8 mouse cellular contexts compared by ENCODE assay signal in the genomic region with DNA sequence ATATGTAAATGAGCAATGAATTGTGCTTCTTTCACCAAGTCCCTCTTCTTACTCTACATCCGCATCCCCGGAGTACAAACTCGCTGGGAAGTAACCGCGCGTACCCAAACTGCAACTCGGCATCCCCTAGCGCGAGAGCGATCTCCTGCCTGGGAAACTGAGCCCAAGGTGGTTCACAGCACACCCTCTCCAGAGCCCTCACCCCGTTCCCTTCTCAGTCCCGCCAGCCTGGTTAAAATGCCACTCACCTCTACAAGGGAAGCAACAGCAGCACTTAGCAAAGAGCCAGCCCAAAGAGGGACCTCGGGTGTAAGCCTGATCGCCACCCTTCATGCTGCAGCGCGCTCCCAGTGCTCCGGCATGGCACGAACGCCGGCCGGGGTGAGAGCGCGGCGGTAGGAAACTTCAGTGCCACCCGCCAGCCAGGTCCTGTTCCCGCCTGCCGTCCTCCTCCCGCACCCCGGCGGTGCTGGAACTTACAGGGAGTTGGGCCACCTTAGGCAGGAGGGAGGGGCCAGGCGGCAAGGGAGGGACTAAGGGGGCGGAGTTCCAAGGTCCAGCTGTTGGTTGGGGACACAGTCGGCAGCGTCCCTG.
DNase-seq lines count a peak whose midpoint lies in the region; ATAC-seq and TF ChIP-seq lines count a peak whose summit lies in the region.

No protein-coding gene starts in this region.

- DNase-seq in cerebellum, adult 2 months, result peak; percentile 18 to 29
- DNase-seq in embryo, embryonic 9.5 days (ENCODE audit: extremely low spot score), result peak; percentile 84
- DNase-seq in heart, adult 2 months, result peak; percentile 87 to 88
- peak; percentile 88 for DNase-seq in kidney, adult 11 months
- DNase-seq in lung, adult 2 months, result peak; percentile 75
- peak; percentile 48 for DNase-seq in testis, postnatal 14 days (ENCODE audit: low spot score)

- TF ChIP-seq EP300 in heart, adult 2 months (IDR thresholded peaks at IDR 0.05; ENCODE audit: insufficient read depth, low read depth, low read length), result no peak

- H3K9me3 ChIP-seq in neural tube, embryonic 13.5 days, result no peaks in the 10 kb centered on the region

- H3K27me3 ChIP-seq in cerebellum, adult 2 months (ENCODE audit: control insufficient read depth, insufficient read depth, low read length), result 0 out of 2 replicates have a peak, but pooled peaks cover 2% of the 10 kb centered on the region
- no peaks in the 10 kb centered on the region for H3K27me3 ChIP-seq in heart, adult 2 months (ENCODE audit: control insufficient read depth, insufficient read depth, low read length)
- H3K27me3 ChIP-seq in neural tube, embryonic 13.5 days, result peaks cover 10% of the 10 kb centered on the region; the same call in 1 of the 2 replicates

- peak overlapping the region; percentile 63 for H3K4me2 ChIP-seq in neural tube, embryonic 13.5 days

- no peaks in the 10 kb centered on the region for H3K36me3 ChIP-seq in heart, adult 2 months (ENCODE audit: control insufficient read depth, insufficient read depth, low read length)
- 0 out of 2 replicates have a peak, but pooled peaks cover 3% of the 10 kb centered on the region for H3K36me3 ChIP-seq in neural tube, embryonic 13.5 days

- 3% methylated on average over 34 of the region's 34 CpGs for WGBS in cerebellum, adult 2 months
- 1% methylated on average over 34 of the region's 34 CpGs for WGBS in heart, adult 2 months
- WGBS in lung, adult 2 months, result under 1% methylated on average over 34 of the region's 34 CpGs
- WGBS in neural tube, embryonic 13.5 days, result under 1% methylated on average over 34 of the region's 34 CpGs

- ATAC-seq in cerebellum, adult (ENCODE audit: insufficient number of reproducible peaks, low FRiP score, low TSS enrichment), result no peak; the same call in 1 of the 2 replicates
- ATAC-seq in neural tube, embryonic 13.5 days (ENCODE audit: low read depth), result peak; percentile 62

- no peak for TF ChIP-seq POLR2A in cerebellum, adult 2 months (IDR thresholded peaks at IDR 0.05; ENCODE audit: borderline replicate concordance, insufficient read depth, low read length)
- peak; percentile 70 for TF ChIP-seq POLR2A in heart, adult 2 months (IDR thresholded peaks at IDR 0.05; ENCODE audit: insufficient read depth, low read depth, low read length)
- peak; percentile 54; the same call in 1 of the 2 replicates for TF ChIP-seq POLR2A in lung, adult 2 months (IDR thresholded peaks at IDR 0.05; ENCODE audit: borderline replicate concordance, extremely low read depth, low read depth, low read length)

- H3K27ac ChIP-seq in cerebellum, adult 2 months (ENCODE audit: insufficient read depth, low read length), result no peak overlapping the region
- peak overlapping the region; percentile 77 for H3K27ac ChIP-seq in heart, adult 2 months
- peak overlapping the region; percentile 78 for H3K27ac ChIP-seq in neural tube, embryonic 13.5 days (replicated peaks)

- intact Hi-C loops in heart, adult 2 months (cut with DNase I), result no loop called here

- H3K79me2 ChIP-seq in heart, adult 2 months (replicated peaks; ENCODE audit: control insufficient read depth, insufficient read depth, low read length), result no peaks in the 10 kb centered on the region

- H3K9ac ChIP-seq in heart, adult 2 months (ENCODE audit: low read depth, low read length), result peak overlapping the region; percentile 70
- peak overlapping the region; percentile 62 for H3K9ac ChIP-seq in neural tube, embryonic 13.5 days

- TF ChIP-seq CTCF in cerebellum, adult 2 months (IDR thresholded peaks at IDR 0.05; ENCODE audit: borderline replicate concordance, insufficient read depth, low read depth, low read length), result no peak
- TF ChIP-seq CTCF in heart, adult 2 months (IDR thresholded peaks at IDR 0.05), result no peak
- no peak for TF ChIP-seq CTCF in lung, adult 2 months (IDR thresholded peaks at IDR 0.05; ENCODE audit: insufficient read depth, low read length)

- peaks cover 12% of the 10 kb centered on the region; the same call in 1 of the 2 replicates for H3K4me1 ChIP-seq in cerebellum, adult 2 months (ENCODE audit: control insufficient read depth, insufficient read depth, low read length)
- 0 out of 2 replicates have a peak, but pooled peaks cover 1% of the 10 kb centered on the region for H3K4me1 ChIP-seq in heart, adult 2 months (ENCODE audit: control insufficient read depth, insufficient read depth, low read length)
- H3K4me1 ChIP-seq in lung, adult 2 months (ENCODE audit: control insufficient read depth, insufficient read depth, low read length), result peaks cover 3% of the 10 kb centered on the region; the same call in 1 of the 2 replicates
- peaks cover 54% of the 10 kb centered on the region for H3K4me1 ChIP-seq in neural tube, embryonic 13.5 days (replicated peaks)

- peak overlapping the region; percentile 47 for H3K4me3 ChIP-seq in cerebellum, adult 2 months (replicated peaks; ENCODE audit: insufficient read depth, low read depth, low read length)
- H3K4me3 ChIP-seq in heart, adult 2 months, result peak overlapping the region; percentile 56
- peak overlapping the region; percentile 68 for H3K4me3 ChIP-seq in lung, adult 2 months (replicated peaks; ENCODE audit: extremely low read depth, low read depth, low read length)
- peak overlapping the region; percentile 37 for H3K4me3 ChIP-seq in neural tube, embryonic 13.5 days

Comparison
In these comparisons a context has a peak if more than half of its experiments do, and no peak if none do; other contexts are left out.
1. DNase-seq: peak in every context shown above with its lines; median percentile 88 in kidney, adult 11 months; 88 in heart, adult 2 months; 84 in embryo, embryonic 9.5 days; 75 in lung, adult 2 months; 48 in testis, postnatal 14 days; 24 in cerebellum, adult 2 months.